Mouse (Mus musculus) kidney, postnatal 25 days (tissue): ENCODE data around the gene Dnajb1.

Experiments
- DNase-seq, 2 experiments: peaks; one replicate each; pipeline ENCODE4 v3.0.0; 2021; ENCODE audit warnings: mixed read lengths in 2 of 2

Dnajb1 gene

DNA sequence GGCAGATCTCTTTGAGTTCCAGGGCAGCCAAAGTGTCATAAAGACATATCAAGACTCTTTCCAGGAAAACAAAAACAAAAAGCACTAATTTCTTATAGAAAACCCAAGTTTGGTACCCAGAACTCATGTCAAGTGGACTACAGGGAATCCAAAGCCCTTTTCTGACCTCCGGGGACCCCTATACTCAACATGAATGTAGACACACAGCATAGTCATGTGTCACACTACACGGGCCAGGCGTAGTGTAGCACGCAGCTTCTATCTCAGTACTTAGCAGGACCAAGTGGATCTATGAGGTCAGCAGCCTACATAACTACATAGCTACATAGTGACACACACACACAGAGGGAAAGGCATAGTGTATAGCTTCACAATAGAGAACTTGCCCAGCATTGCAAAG lies 5.7 kb downstream of the Dnajb1 start:
- no peak for DNase-seq

DNA sequence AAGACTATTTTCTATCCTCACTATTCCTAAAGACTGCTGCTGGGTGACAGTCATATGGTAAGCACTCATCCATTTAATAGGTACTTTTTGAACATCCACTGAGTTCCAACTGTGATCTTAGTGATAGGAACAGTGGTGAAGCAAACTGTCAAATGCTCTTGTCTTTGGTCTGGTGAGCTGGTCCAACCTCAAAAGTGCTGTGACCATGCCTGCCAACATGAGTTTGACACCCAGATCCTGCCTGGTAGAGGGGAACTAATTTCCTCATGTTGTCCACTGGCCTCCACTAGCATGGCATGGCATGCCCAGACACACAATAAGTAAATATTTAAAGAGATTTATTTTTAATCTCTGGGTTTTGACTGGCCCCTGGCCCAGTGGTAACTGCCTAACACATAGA lies 8.6 kb downstream of the Dnajb1 start:
- DNase-seq: no peak

GRCm38 (mm10) chr8:83617111-83617510 lies 9.1 kb downstream of the Dnajb1 start:
- DNase-seq: no peak

DNA sequence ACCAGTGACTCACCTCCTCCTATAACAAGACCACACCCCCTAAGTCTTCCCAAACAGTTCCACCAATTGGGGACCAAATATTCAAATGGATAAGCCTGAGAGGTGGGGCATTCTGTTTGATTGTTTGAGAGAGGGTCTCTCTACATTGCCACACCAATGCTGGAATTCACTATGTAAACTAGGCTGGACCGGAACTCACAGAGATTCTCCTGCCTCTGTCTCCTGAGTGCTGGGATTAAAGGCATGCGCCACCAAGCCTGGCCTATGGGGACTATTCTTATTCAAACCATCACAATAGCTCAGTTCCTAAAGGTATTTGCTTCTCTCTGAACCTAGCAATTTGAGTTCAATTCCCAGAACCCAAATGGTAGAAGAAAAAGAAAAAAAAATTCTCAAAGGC lies 10.6 kb downstream of the Dnajb1 start:
- no peak for DNase-seq

GRCm38 (mm10) chr8:83619568-83620285 lies 11.7 kb downstream of the Dnajb1 start:
- no peak for DNase-seq

- no peak for DNase-seq
Observed at GRCm38 (mm10) chr8:83621691-83622388, 13.8 kb downstream of the Dnajb1 start.

GRCm38 (mm10) chr8:83622389-83622989 lies 14.5 kb downstream of the Dnajb1 start:
- peak; percentile 92 to 95 for DNase-seq

DNA sequence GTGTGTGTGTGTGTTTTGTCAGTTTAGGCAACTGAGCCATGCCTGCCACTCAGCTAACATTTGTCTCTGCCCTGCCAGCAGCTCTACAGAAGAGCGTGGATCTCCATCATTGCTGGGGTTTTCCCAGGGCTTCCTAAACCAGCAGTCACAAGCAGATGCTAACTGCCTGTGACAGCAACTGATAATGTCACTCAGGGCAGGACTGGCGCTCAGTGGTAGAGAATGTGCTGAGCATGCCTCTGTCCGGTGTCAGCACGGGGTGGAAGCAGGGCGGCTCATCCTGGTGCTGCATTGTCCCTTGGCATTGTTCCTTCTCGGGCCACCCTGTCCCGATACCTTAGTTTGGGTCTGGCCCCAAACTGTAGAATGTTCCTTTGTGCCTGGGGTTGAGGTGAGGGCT lies 15.6 kb downstream of the Dnajb1 start:
- DNase-seq: no peak

GRCm38 (mm10) chr8:83624739-83625138 lies 16.7 kb downstream of the Dnajb1 start:
- DNase-seq: peak; percentile 63 to 69

DNA sequence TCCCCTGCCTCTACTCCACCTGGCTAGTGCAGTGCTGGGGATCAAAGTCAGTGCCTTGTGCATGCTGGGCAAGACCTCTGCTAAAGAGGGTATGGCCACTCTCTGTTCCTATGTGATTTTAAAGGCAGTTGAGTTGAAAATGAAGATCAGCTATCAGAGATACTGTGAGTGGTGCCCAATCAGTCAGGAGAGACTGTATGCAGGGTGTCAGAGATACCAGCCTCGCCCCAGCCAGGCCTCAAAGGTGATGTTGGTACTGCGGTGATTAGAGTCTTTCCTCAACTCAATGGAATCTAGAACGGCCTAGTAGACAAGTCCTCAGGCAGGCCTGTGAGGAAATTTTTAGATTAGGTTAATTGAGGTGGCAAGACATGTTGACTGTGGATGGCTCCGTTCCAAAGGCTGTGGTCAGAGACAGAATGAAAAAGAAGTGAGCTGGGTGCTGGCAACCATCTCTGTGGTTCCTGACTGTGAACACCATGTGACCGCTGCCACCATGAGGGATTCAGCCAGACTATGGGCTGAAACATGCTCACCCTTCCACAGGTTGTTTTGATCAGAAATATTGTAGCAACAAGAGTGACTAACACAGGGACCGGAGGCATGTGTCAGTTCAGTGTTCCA lies 17.8 kb downstream of the Dnajb1 start:
- DNase-seq: no peak

GRCm38 (mm10) chr8:83632083-83632707 lies 24.2 kb downstream of the Dnajb1 start:
- DNase-seq: no peak

GRCm38 (mm10) chr8:83638856-83639255 lies 30.9 kb downstream of the Dnajb1 start:
- DNase-seq: no peak

GRCm38 (mm10) chr8:83639649-83640048 lies 31.7 kb downstream of the Dnajb1 start:
- DNase-seq: no peak

- DNase-seq: no peak
Observed at GRCm38 (mm10) chr8:83647511-83647910, 39.5 kb downstream of the Dnajb1 start.

GRCm38 (mm10) chr8:83648031-83648430 lies 40.0 kb downstream of the Dnajb1 start:
- no peak for DNase-seq

DNA sequence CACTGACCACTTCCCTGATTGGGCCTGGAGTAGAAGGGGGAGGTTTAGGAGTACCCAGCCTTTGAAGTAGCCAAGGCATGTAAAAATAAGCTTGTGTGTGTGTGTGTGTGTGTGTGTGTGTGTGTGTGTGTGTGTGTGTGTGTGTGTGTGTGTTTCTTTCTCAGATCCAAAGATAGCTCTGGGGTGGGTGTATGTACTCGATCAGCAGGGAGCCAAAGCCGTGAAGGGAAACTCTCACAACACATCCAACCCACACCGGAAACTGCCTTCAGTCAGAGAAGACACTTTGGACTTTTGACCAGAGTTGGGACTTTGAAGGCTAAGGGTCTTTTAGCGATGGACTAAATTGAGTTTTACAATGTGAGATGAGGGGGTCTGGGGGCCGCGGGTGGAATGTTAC lies 41.7 kb downstream of the Dnajb1 start:
- no peak for DNase-seq

- peak; percentile 95 to 99 for DNase-seq
Observed at GRCm38 (mm10) chr8:83652030-83652743, 44.2 kb downstream of the Dnajb1 start, which contains the start of gene Gipc1. Gipc1 (plus strand) TSS chr8:83652677.

DNA sequence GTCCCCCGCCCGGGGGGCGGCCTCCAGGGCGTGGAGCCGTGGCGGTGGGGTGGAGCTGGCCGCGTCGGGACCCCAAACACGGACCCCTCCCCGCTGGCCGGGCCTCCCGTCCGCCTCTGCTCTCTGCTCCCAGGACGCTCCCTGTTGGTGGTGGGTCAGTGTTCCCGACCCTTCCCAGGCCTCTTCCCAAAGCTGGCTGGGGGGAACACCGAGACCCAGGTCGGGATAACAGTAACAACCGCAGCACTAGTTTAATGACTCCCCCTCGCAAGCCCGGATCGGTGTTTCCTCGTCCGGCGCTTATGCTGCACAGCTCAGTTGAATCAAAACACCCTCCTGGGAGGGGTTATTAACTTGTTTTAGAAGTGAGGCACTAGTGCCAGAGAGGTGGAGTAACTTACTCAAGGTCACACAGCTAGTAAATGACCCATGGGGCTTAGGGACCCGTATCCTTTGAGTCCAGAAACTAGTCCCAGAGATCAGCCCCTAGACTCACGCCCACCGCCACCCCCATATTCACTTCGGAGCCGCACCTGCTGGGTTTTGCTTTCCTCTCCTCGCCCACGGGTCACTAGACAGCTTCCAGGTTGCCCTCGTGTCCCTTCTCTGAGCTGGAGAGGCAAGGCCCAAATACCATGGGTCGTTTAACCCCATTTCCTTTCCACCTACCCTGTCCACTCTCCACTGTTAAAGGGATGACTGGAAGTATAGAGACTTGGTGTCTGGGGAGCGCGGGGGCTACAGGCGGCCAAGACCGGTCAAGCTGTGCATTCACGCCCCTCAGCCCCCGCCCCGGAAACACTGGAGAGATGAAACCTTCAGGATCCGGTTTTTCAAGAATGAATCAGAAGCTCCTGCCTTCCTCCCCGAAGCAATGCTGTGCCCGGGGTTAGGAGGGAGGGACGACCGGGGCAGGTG lies 45.0 kb downstream of the Dnajb1 start:
- DNase-seq: peak in 1 of 2 experiments; percentile 61

DNA sequence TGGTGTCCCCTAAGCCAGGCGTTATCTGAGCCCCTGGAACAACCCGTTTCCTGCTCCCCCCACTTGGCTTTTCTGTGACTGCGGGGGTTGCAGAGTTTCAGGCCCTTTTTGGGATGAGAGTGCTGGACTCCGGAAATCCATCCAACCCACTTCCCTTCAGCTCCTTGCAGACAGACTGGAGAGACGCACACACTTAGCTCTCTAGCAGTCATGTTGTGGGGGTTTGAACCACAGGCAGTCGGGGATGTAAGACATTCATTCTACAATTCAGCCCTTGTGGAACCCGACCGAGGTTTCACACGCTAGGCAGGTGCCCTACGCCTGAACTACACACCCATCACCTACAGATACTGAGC lies 45.6 kb downstream of the Dnajb1 start:
- no peak for DNase-seq

GRCm38 (mm10) chr8:83654725-83655124 lies 46.7 kb downstream of the Dnajb1 start:
- no peak for DNase-seq

DNA sequence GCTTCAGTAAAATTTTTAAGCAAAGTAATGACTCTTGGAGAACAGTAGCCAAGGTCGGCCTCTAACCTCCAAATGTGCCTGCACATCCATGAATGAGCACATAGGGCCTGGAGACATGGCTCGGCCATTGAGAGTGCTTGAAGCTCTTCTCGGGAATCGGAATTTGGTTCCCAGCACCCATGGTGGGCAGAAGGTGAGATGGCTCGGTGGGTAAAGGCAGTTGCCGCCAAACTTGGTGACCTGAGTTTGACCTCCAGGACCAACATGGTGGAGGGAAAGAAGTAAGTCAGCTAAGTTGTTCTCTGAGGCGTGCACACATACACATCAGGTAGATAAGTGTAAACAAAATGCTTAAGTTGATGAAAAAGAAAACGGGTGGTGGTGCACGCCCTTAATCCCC lies 48.0 kb downstream of the Dnajb1 start:
- DNase-seq: no peak
